Mouse (Mus musculus) embryonic fibroblast, embryonic 13.5 days (primary cell): ENCODE results near the gene Cenpu.

ENCODE experiments used
- CTCF ChIP-seq: IDR thresholded peaks from 2 replicates; pipeline ENCODE4 v1.5.1; 2011; ENCODE audit warnings: mild to moderate bottlenecking, control low read depth, low read length, moderate library complexity, borderline replicate concordance; ENCODE audit not compliant: insufficient read depth
- POLR2A ChIP-seq: IDR thresholded peaks from 2 replicates; pipeline ENCODE4 v1.6.1; 2011; ENCODE audit warnings: low read depth, mild to moderate bottlenecking, control low read depth, low read length, moderate library complexity

- no peak for TF ChIP-seq CTCF
- no peak for TF ChIP-seq POLR2A
Measured at GRCm38 (mm10) chr8:46573964-46574363, 22.1 kb downstream of the Cenpu start.
